Mouse (Mus musculus) WW6 (cell line): ENCODE data around the gene 1110002E22Rik.

Experiments used
- DNase-seq: peaks from one replicate; pipeline ENCODE4 v3.0.0-alpha.2; 2013; ENCODE audit warnings: low read depth, low spot score

The 1110002E22Rik gene

DNA sequence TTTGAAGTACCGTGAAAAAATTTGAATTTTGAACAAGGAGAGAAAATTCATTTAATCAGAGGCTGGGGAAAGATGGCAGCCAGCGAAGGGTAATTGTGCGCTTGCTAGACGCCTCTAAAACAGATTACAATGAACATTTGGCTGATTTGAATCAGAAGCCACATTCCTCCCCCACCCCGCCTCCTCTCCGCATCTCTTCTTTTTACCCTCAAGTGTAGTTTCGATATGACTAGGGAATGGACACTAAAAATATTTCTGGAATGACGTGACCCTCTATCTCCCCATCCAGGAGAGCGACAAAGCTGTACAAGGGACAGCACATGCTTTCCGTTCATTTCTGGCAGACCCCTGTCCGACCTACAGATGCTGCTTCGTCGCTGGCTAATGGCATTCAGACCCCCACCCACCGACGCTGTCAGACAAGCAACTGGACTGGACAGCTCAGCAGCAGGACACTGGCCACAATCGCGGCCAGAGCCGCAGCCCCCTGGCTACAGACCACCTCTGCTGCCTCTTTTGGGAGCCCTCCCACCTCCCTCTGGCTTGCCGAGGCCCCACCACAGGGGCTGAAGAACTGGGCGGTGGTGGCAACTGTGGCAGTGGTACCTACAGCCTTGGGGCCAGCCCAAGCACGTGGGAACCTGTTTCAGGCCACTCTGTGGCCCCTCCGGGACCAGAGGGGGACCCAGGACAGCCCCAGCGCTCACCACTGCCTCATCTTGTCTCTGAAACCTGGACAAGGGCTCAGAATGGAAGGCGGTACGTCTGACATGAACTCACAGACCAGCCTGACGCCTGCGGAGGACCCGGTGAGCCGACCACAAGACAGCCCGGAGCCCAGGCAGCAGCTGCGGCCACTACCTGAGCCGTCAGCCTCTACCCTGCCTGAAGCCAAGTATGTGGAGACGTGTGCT lies at the start of gene 1110002E22Rik:
TSS of gene 1110002E22Rik (plus strand) at position 321 of the 914 bp plus-strand sequence.
- no peak for DNase-seq

DNA sequence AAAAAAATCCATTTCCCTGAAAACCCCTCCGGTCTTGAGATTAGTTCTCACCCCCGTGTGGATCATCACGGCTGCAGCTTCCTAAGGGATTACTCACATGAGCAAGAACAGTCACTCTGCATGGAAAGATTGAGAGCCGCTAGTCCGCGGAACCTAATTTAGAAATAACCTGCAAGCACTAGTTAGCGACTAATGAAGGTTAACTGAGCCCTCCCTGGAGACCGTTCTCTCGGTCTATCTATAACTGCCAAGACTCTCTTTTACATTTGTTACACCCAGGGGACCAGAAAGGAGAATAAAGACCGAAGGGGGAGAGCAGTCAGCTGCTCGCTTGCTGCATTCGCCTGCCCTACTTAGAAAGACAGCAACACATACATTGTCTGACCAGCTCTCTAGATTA lies 48.0 kb upstream of the 1110002E22Rik start:
- DNase-seq = no peak

DNA sequence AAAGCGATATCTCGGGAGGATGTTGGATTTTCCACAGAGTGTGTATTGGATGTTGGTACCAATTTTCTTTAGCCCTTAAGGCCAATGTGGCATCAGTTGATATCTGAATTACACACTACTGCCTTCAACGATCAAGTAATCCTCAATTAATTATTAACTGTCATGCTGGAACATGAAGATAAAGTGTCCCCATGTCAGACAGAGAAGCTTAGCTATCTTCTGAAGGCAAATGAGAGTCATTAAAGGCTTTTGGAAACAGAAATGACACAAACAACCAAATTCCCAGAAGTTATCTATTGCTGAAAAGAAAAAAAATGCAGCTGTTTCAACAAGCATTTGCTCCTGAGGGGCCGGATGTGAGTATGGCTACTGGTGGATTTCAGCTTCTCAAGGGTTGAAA lies 42.8 kb upstream of the 1110002E22Rik start:
- DNase-seq = no peak

DNA sequence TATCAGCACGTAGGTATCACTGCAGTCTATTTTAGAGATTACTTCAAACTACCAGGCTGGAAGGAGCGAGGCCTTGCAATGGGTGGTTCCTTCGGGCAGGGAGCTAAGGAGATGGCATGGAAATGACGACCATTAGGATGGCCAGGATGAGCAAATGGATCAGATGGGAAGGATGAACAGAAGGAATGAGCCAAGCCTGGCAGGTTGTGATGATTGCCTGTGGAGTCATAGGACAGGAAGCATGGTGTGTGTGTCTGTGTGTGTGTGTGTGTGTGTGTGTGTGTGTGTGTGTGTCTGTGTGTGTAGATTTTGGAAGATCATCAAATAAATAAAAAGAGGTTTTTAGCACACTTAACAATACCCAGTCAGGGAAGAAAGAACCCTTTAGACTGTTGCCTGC lies 42.2 kb upstream of the 1110002E22Rik start:
- no peak for DNase-seq

DNA sequence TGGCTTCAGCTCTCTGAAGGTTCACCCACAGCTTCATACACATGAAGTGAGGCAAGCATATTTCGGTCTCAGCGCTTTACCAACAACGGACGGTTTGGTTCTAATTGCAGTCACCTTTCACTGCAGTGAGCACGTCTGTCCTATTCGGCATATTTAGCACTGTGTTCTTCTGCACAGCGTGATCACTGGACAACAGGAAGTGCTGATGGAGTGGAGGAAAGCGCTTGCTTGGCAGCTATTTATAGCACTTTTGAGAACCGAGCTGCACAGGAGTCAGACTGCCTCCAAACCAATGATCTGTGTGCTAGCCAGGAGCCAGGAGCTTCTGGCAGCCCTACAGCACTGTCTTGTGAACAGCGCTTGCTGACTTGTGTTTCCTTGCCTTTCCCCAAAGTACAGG lies 38.6 kb upstream of the 1110002E22Rik start:
- DNase-seq = no peak

DNA sequence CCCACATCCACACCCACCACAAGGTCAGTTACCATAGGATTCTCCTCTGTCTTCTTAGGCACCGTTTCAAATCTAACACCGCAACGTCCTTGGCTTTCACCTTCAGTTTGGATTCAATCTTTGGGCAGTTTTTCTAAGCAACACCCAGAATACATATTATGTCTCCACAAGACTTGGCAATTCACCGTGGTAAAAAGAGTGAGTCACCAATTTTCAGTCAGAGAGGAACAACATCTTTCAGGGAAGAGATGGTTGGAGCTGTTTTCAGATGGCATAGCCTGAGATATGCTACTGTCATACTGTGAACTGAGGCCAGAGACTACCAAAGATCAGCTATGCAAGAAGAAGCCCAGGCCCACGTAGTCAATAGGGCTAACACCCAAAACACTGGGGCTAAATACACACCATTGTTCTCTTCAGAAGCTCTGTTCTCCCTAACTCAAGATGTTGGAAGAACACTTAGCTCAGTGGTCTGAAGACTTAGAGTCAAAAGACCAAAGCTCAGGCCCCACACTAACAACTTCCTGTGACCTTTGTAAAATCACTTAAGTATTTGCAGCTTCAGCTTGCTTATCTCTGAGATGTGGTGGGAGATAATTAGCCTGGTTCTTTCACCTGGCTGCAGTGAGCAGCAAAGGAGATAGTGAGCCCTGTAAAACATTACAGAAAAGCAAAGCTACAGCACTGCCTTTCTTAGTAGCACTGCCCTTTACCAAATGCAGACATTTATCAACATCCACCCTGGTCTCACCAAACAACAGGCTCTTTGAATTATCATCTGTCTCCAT lies 37.1 kb upstream of the 1110002E22Rik start:
- DNase-seq = no peak

DNA sequence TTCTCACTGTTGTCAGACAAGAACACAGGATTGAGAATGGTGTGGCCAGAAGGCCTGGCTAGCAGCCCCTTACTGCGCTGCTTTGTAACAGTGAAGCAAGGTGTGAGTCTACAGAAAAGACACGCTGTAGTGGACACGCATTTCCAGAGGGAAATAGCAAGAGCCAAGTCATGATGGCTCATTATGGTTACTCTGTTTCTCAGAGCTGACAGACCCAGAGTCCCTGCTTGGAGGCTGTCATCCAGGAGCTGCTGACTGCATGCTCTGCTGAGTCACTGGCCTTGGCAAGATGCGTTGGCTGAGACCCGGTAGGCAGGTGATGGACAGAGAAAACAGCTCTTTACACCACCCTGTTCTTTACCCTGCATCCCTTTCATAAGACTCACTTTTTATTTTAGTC lies 35.5 kb upstream of the 1110002E22Rik start:
- DNase-seq = no peak

DNA sequence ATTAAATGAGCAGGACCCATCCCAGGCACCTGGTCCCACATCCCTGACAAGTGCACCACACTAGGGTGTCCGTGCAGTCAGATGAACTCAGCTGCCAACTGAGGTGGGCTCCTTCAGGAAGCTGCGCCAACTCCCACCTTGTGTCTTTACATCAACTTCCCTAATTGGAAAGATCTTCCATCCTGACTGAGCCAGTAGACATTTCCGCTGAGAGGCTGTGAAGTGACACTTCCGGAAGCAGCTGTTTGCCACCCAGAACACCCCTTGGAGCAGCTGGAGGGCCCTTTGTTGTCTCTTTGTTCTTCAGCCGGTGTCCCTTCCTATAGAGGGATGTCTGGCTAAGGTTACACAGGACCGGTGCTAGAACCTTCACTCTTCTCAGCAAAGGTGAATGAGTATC lies 34.3 kb upstream of the 1110002E22Rik start:
- DNase-seq = no peak

DNA sequence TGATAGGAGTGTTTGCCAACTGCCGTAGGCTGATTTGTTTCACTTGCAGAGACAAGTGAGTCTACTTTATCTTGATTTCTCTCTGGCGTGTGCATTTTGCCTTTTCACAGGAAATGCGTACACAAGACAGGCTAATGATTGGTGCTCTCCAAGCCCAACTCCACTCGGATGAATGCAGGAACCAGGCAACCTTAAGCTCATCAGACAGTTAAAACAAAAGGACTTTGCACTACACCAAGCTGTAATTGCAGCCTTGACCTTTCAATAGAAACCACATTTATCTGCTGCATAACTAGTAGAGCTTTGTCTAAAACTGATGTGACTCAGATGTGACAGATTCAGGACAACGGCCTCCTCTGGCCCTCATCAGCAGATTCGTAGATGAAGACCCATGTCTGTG lies 30.9 kb upstream of the 1110002E22Rik start:
- no peak for DNase-seq

DNA sequence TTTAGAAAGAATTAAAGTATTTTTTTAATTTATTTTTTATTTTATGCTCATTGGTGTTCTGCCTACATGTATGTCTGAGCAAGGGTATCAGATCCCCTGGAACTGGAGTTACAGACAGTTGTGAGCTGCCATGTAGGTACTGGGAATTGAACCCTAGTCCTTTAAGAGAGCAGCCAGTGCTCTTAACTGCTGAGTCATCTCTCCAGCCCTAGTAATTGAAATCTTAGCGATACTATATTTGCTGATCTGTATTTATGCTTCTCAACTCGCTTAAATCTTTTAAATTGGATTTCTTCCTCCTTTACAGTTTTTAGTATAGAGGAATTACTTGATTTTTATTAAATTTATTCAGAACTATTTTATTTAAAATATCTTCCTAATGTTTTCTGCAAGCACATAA lies 23.9 kb upstream of the 1110002E22Rik start:
- DNase-seq = no peak

DNA sequence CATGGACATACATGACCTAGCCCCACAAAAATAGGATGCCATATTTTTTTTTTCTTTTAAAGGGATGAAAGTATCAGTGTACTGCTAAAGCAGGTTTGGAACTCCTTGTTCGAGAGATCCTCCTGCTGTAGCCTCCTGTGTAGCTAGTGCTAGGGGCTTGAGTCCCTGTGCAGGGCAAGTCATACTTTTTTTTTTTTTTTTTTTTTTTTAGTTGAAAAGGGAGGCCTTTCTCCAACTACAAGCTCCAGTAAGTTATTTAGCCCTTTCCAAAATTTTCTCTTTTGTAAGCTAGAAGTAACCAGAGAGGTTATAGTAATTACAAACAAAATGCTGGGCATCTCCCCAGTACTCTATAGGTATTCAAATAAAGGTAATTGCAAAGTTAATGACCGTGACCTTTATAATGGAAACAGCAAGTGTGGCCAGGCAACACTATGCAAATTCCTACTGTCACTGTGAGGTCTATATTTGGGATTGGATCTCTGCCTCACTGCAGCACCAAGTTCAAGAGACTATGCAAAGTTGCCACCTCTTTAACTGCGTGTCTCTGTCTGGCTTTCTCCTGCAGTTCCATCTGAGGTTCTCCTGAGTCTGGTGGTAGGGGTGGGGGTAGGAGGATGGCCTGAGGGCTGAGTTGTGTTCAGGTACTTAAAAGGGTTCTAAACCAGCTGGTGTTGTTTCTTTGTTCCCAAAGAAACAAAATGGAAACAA lies 23.1 kb upstream of the 1110002E22Rik start:
- DNase-seq = peak; percentile 22

DNA sequence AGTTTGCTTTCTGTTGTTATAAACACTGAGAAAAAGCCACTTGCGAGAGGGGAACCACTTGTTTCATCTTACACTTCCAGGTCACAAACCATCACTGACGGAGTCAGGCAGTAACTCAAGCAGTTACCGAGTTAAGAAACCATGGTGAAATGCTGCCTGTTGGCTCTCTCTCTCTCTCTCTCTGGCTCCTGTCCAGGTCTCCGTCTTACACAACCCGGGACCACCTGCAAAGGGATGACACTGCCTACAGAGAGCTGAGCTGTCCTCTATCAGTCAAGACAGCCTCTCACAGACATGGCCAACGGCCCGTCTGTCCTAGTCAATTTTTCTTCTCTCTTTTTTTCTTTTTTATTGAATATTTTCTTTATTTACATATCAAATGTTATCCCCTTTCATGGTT lies 21.5 kb upstream of the 1110002E22Rik start:
- no peak for DNase-seq

DNA sequence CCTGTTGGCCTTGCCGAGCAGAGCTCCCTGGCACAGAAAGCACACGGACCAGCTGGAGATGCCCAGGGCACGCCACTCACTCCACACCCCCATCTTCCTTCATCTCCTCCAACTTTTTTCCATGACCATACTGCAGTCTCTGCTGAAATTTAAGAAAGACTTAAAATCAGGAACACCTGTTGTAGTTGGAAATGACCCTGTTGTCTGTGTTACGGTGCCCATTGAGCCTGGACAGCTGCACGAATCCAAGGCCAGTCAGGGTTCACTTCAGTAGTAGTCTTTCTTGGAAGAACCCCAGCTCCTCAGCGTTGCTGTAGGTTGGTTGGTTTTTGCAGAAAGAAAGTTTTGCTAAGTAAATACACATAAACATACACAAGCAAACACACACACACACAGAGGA lies 15.3 kb upstream of the 1110002E22Rik start:
- DNase-seq = no peak

DNA sequence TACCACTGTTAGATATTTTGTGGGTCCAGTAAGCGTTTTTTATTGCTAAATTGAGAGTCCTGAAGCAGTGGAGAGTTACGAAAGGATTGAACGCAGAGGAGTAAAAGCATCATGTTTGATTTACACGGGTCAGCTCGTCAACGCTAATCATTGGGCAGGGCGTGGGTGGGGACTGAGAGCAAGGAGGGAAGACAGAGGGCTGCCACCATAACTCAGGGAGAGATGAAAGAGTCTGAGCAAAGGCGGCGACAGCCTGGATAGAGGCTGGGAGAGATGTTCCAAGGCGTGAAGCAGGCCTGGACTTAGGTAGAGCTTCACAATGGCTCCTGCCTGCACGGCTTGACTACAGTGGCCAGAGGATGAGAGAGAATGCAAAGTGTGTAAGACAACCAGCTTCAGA lies 14.1 kb upstream of the 1110002E22Rik start:
- DNase-seq = no peak

DNA sequence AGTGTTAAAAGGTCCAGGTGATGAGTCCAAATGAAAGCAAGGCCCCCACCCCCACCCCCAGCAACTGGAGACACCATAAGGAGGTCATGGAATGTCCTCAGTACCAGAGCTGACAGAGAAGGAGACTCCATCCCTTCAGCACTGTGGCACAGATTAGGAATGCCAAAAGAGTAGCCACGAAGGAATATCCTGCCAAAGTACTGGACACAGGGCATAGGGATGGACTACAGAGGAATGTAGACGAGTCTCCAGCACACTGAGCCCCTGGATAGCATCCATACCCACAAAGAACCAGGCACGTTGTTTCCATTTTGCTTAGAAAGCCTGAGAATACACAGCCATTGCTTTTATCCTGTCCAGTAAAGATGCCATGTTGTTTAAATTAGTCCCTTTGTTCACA lies 13.4 kb upstream of the 1110002E22Rik start:
- DNase-seq = no peak

DNA sequence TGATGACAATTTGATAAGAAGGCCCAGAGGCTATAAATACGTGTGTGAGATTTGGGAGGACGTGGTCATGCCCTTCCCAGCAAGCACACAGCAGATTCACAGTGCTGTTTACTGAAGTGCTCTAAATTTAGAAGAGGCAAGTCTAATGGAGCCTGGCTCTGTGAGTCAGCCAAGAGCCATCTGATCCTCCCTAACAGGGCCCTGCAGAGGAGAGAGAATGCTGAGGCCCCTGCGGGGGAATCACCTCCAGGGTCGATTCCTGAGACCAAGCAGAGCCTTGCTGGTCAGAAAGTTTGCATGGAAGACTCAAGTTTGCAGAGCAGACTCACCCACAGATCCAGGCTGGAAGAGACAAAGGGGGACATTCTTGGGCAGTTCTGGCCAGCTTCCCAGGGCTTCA lies 10.9 kb upstream of the 1110002E22Rik start:
- no peak for DNase-seq

DNA sequence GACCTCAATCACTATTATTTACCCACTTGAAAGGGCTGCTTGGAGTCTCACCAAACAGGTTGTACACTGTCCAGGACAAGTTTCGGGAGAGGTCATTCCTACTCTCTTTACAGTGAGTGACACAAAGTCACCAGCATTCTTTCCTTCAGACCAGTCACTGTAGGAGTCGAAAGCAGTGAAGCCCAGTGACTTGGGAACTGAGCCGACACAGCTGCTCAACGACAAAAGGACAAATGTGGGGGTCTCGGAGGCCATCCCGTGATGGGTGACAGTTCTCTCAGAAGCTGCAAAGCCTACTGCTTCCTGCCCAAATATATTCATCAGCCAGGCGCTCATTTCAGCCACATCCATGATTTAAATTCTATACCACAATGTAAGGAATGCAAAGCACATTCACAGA lies 7.9 kb upstream of the 1110002E22Rik start:
- DNase-seq = no peak

DNA sequence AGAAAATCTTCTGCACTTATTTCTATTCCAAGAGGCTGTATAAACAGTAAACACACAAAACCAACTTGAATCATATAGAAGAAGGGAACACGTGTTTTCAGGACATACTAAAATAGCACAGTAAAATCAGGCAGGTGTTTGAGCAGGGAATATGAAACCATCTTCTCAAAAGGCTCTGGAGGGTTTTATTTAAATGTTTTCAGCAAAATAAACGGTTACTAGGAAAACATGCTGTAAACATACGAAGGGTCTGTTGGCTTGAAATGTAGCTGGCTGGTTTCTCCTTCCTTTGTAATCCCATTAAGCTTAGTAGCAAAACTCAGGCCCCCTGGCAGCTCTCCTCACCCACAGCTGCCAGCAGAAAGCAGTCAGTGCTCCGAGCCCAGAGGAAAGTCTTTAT lies 6.6 kb upstream of the 1110002E22Rik start:
- no peak for DNase-seq

DNA sequence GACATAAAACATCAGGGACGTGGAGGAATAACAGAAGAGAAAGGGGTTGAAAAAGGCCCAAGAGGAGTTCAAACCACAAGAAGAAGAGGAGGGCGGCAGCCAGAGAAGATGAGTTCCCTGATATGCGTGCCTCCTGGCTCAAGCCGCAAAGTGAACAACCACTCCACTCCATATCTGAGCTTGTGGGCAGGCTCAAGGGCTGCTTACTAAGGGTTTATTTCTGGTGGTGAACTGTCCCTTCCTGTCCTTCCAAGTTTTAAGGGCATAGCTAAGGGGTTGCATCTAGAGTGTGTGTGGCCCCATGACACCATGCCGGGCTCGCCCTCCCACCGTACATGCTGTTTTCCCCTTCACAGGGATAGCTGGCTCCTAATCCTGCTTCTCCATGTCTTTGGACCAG lies 4.4 kb upstream of the 1110002E22Rik start:
- DNase-seq = no peak

DNA sequence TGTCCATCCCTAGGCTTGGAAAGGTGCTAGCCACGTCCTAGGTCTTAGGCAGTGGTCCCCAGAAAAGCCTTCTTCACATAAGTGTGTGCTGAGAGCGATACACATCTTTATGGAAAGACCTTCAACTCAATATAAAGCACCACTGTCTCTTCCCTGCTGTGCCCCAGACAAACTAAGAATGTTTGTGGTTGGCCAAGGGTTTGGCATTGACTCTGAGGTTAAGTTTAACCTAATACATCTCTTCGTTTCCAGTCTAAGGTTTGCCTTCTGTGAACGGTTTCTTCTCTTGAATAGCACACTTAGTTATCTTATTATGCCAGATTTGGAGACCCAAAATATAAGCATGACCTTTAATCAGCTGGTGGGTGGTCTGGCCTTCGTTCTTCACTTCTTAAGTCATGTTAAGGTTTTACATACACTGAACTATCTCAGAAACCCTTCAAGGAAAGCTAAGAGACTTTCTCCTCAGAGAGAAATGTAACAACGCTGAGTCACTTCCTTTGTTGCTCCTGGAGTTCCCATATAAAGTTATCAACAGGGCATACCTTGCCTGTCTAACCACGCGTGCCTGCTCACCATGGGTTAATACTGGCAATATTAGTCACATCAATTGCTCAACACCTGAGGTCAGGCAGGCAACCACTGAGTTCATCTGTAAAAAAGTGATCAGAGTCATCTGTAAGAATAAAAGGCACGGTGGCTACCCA lies 3.5 kb upstream of the 1110002E22Rik start:
- no peak for DNase-seq

DNA sequence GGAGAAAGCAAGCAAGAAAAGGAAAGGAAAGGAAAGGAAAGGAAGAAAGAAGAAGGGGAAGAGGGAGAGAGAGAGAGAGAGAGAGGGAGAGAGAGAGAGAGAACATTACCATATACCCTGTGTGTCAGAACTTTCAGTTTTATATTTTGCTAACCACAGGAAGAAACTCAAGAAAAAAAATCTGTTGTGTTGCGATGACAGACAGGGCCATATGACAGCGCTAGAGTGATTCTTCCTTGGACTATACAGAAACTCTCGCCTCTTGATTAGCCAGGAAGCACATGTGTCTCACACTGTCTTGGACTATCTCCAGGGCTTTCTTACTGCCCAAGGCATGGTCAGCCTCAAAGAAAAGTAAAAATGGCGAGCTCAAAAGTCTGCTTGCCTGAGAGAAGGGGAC lies 2.2 kb upstream of the 1110002E22Rik start:
- no peak for DNase-seq
